Mouse (Mus musculus) monocyte, adult 2 months (primary cell): ENCODE data around the gene Smarca1.

ENCODE experiments used
- DNase-seq, 2 experiments: peaks; one replicate each; pipeline ENCODE4 v3.0.0; 2022; ENCODE audit warnings: low spot score in 2 of 2, low read depth in 1 of 2

Smarca1 gene

DNA sequence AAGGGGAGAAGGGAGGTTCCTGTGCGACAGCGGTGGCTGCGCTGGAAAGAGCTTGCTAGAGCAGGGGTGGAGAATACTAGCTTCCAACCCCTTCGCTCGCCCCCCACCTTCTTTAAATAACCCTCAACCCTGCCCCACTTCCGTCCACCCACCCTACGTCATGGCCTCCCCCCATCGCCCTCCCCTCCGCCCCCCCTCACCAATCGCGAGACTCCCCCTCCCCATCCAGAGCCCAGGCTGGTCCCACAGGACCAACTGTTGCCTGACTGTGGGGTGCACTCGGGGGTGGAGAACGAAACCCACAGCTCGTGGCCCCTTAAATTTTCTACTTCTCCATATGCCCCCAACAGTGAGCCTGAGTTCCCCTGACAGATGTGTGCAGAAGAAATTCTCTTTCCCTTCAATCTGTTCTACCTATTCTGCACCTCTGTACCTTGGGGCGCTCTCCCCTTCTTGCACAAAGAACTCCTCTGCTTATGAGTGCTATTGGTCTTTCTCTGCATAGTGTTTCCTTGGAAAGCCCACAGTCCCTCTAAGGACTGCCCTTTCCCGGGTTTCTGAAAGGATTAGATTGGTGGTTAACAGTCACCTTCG is at the start of gene Smarca1:
Smarca1 (minus strand) TSS at position 544 of the 594 bp plus-strand sequence.
- no peak for DNase-seq

DNA sequence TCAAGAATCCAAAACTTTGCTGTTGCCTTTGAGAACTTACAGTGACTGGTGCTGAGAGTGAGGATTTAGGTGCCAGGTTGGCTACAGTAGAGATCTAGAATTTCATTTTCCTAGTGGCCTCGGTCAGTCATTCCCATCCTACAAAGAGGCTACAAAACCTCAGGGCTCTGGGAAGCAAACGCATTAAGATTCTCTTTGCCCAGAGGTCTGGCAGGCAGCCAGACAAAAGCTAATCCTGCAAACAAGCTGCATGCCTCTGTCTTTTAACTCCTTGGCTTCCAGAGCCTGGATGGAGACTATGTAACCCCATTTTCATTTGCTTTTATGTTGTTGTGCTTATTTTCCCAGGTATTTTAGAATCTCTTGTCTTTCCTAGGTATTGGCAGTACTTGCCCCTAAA is 45.0 kb upstream of the Smarca1 start:
- no peak for DNase-seq

DNA sequence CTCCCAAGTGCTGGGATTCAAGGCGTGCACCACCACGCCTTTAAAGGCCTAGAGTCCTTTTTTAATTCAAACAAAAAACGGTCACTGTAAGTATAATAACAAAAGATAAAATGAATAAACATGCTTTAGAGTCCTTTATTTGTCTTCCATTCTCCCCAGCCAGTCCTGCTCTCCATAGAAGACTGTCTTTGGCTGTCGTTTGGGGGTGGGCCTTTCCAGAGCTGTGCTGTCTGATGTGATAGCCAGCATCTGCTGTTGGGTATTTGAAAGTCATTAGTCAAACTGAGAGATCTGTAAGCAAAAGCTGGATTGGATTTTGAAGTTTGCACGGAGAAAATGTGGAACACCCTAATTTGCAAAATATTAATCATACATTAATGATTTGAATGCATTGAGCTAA is 44.1 kb upstream of the Smarca1 start:
- no peak for DNase-seq

DNA sequence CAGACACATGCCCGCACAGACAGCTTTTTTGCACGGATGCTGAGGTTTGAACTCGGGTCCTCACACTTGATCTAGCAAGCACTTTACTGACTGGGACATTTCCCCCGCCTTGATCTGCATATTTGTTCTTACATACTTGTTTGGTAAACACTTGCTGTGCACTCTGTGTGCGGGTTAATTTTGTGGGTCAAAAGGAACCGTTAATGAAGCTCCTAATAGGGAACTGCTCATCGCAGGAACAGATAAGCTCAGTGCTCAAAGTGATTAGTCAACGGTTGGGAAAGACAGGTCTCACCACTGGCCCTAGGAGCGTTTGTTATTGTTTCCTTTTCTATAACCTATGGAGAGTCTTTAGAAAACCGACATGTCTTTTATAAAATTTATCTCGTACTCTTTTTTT is 41.6 kb upstream of the Smarca1 start:
- no peak for DNase-seq

DNA sequence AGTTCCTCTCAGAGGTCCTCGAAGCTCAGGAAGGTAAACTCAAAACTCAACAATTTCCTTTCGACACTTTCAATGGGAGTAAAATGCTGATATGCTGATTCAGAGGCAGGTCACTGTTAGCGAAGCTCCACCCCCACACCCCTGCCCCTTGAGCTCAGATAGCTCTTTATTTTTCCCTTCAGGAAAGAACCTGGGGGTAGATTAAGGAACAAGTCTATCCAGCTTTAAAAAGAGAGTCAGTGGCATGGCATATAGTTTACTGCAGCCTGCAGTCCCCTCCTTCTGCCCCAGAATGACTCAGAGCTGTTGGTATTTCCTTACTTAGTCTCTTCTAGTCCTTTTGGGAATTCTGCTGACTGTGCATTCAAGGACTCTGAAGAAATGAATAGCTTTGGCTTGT is 37.7 kb upstream of the Smarca1 start:
- DNase-seq: no peak

DNA sequence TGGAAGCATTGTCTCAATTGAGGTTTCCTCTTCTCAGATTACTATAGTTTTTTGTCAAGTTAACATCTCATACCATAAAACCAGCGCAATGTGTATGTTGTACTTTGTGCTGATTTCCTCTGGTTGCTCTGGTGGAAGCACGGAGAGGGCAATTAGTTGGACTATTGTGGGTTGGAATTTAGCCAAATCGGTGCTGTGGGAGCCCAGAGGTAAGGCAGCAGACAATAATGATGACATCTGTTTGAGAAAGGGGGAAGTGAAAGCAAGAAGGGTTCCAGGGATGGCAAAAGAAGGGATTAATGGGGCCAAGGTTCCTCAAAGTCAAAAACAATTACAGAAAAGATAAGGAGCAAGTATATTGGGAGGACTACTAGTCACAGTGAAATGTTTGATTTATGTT is 35.2 kb upstream of the Smarca1 start:
- no peak for DNase-seq

DNA sequence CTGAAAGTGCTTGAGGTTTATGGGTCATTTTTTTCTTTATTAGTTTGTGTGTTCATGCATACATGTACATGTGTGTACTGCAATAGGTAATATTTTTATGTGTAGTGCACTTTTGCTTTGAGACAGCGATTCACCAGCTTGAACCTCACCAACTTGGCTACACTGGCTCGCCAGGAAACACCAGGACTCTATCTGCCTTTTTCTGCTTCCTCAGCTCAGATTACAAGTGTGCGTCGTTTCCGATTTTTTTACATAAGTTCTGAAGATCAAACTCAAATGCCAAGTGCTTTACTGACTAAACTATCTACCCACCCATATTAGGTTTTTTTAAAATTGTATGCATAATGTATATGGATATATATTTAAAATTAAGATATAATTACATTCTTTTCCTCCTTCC is 27.8 kb upstream of the Smarca1 start:
- no peak for DNase-seq

DNA sequence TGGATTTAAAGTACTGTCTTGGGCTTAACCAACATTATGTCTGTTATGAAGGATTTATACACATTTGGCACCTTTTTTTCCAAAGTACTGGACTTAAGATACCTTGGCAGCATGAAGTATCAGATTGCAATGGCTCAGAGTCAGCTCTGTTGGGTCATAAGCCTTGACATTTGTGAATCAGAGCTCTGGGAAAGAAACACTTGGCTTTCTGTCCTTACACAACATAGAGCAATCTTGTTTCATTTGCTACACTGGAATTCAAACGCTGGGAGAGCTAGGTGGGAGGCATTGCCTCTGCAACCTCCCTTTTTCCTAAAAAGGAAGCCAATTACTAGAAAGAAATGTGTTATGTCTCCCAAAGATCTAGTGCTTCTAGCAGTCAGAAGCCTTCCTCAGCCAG is 24.1 kb upstream of the Smarca1 start:
- DNase-seq: no peak

DNA sequence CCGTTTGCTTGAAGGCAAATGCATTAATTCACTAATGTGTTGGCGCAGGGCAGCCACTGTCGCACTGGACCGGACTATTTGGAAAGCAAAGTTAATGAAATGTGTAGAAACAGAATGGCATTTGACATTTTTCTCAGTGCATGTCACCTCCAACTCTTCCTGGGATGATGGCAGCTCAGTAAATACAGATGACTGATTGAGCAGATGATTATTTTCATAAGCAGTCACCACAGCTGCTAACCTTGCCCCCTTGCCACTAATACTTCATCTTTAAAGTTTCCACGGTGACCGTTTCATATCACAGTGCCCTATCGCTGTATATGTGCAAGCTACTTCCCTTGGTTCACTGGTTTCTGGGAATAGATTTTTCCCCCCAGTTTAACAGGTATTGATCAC is 20.8 kb upstream of the Smarca1 start:
- DNase-seq: no peak

DNA sequence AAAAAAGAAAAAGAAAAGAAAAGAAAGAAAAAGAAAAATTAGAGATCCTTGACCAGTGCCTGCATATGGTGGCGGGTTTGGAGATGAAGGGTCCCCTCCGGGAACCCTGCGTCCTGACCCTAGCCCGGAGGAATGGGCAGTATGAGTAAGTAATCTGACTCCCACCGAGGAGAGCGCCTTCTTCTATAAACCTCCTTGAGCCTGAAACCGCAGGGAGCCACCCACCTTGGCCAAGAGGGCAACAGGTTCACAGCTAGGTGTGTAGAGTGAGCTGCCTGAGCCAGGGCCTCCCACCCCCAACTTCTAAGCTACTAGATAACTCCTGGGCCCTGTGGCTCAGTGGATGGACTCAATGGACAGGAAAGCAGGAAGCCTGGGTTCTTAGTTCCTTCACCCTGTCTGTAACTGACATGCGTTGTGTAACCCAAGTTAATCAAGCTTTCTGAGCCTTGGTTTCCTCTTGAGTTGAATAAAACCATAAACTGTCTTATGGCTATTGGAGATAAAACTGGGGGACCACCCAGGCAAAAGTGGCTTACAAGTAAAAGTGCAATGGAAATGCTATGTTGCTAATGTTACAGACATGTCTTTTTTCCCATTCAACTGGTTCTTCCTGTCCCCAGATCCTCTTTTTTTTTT is 20.2 kb upstream of the Smarca1 start:
- DNase-seq: no peak

DNA sequence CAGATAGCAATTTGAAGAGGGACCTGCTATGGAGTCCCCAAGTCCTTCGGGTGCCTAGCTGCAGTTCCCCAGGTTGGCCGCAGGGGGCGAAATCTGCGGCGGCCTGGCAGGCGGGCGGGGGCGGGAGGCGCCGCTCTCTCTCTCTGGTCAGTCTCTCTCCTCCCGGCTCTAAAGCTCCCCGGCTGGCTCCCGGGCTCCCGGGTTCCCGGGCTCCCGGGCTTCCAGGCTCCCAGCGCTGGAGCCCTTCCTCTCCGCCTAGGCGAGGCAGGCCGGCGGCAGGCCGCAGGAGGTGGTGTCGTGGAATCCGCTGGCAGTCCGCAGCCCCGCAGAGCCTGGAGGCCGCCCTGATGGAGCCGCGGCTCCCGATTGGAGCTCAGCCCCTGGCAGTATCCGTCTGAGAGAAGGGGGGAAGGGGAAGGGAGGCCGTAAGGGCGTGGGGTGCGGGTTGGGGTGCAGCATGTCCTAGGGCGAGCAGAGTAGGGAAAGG is 19.6 kb upstream of the Smarca1 start, which contains the start of gene Ocrl:
Ocrl (plus strand) TSS at position 82 of the 487 bp plus-strand sequence.
- DNase-seq: peak in 1 of 2 experiments; percentile 48

DNA sequence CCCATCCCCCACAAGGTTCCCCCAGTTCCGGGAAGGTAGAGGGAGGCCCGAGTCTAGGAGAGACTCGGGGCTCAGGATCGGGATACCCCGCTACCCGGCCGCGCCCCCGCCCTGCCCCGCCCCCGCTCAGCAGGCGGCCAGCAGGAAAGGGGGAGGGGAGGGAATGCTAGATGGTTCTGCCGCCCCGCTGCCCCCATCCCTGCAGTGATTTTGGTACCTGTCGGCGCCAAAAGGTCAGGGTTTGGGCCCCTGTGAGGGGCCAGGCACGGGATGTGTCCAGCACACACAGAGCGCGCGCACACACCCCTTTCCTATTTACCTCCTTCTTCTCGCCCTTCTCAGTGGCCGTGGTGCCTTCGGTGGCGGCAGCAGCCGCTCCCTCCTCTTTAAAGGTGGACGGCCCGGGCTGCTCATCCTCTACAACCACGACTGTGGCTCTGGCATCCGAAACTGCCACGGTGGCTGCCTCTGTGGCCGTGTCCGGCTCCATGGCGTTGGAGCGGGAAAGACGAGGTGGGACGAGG is 805 bp downstream of the Smarca1 start:
- DNase-seq: no peak

DNA sequence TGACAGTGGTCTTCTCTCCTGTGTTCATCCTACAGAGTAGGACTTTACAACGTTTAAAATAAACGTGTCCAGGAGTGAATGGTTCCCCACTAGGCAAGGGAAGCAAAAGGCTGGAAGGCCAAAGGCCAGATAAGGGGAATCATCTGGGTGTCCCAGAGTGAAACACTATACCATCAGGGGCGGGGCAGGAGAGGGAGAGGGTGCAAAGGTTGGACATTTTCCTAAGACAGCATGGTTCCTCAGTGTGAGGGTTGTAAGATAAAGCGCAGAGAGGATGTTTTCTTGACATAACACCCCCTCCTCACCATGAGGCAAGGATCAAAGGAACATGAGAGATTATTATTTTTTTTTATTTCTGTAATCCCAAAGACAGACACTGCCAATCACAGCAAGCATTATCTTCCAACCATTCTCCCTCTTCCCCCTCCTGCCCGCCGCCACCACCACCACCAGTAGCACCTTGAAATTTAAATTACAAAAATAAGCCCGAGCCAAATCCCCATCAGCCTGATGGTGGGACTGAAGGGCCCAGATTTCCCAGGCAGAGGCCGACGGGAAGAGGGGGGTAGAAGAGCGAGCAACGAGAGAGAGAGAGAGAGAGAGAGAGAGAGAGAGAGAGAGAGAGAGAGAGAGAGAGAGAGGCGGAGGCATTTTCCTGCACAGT is 1.4 kb downstream of the Smarca1 start:
- DNase-seq: no peak

DNA sequence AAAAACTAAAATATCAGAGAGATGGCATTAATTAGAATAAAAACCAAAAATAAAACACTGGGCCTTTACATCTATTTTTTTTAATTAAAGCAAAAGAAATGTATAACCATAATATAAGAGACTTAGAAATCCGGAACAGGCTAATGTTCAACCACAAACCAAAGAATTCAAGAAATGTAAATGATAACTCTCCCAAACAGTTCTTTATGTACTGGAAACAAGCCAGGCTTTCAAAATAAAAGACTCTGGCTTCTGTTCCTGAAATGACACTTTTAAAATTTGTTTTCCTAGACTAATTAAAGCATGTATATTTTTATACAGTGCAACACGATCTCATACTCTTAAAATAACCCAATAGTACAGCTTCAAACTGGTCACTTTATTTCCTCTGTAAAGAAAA is 5.4 kb downstream of the Smarca1 start:
- no peak for DNase-seq

DNA sequence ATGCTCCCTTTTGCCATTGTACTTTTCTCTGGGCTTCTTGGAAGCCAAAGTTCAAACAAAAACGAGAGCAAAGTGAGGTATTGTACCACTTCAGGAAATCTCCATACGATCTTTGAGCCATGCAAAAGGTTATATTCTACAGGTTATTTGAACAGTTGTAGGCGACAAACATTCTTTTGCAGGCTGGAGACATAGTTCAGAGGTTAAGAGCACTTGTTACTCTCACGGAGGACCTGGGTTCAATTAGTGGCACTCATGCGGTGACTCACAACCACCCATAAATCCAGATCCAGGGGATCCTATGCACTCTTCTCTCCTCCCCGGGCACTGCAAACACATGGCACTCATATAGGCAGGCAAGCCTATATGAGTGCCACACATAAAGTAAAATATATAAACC is 10.0 kb downstream of the Smarca1 start:
- DNase-seq: no peak

DNA sequence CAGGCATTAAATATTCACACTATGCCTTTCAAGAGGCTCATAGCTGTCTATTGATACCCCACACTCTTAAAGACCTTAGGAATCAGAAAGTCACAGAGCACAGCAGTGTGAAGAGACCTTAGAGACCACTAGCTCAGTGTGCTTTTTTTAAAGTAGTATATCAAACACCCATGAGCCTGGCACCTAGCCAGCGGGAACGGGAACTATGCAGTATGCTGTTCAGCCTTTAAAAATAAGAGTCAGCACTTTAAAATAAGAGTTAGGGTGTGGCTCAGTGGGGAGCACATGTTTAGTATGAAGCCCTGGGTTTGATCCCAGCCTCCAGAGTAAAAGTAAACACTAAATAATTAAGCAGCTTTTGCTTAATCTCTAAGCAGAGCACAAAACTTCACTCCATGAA is 12.7 kb downstream of the Smarca1 start:
- no peak for DNase-seq

DNA sequence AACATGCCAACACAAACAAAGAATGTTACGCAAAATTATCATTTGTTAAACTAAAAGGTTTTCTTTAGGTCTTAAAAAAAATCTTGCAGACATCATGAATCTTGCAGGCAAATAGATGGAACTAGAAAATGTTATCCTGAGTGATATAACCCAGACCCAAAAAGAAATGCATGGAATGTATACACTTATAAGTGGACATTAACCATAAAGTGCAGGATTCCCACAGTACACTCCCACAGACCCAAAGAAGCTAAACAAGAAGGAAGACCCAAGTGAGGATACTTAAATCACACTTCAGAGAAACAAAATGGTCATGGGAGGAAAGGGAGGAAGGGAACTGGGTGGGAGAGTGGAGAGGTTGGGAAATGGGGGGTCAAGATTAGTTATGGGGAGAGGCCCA is 34.2 kb downstream of the Smarca1 start:
- DNase-seq: no peak

DNA sequence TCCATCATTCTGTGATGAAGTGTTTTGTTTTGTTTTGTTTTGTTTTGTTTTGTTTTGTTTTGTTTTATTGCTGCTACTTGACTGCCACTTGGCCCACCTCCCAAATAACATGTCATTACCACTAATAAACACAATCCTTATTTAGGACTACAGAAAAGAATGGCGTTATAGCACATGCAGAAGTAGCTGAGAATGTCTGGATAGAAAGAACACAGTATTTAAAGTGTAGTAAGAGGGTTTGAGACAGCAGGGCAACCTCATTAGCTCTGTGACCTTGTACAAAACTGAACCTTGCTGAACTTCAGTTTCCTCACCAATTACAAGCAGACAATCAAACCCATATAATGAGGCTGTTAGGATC is 57.0 kb downstream of the Smarca1 start:
- DNase-seq: no peak

DNA sequence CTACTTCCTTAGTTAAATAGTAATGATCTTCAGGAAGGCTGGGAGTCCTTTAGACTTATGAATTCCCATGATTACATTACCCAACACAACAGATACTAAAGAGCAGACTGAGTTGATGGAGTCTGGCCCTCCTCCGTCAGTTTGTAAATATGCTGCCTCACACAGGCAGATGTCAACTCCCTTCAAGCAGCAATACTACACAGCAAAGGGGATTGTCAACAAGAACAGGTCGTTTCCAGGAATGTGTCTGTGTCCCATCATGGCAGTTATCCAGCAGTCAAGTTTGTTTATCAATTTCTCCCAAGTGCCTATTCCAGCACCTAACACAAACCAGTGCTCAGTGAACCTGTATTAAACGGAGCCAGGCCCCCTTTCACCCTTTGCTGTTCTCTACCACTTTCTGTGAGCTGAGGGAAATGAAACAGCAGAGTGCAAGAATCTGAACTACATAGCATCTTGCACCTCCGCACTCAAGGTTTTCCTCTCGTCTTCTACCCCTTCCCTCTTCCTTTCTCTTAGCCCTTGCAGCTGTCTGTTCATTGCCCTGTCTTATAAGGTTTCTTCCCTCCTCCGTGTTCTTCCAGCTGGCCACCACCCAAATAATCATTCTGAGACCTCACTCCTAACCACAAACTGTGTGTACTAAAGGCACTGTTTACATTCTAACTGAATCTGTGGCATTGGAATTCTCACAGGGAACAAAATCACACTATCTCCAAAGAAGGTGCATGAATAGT is 57.5 kb downstream of the Smarca1 start:
- DNase-seq: no peak

DNA sequence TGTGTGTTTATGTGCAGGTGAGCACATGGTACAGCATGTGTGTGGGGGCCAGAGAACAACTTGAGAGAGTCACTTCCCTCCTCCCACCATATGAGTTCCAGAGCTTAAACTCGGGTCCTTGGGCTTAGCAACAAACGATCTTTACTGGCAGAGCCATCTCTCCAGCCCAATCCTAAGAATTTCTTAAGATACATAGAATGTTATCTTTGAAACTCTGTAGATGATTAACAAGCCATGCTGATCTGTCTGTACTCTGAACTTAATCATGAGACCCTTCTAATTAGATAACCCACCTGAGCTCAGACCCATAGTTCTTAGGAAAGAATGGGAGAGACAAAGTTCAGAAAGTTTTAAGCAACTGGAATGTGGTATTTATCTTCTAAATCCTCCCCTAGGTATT is 59.3 kb downstream of the Smarca1 start:
- DNase-seq: no peak

DNA sequence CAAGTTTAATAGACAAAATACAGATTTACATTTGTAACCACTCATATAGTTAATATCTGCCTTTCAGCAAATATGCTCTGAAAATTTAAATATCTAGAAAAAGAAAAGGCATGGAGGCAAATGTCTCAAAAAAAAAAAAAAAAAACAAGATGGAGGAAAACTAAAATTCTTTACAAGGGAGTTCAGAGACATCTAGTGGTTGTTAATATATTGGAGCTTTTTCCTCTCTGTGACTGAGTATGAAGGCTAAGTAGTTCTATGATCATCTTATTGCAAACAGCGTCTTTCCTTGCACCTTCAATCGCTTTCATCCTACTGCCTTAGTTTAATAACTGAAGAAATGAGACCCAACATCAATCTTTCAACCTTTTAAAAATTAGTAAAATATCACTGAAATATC is 72.2 kb downstream of the Smarca1 start:
- DNase-seq: no peak

DNA sequence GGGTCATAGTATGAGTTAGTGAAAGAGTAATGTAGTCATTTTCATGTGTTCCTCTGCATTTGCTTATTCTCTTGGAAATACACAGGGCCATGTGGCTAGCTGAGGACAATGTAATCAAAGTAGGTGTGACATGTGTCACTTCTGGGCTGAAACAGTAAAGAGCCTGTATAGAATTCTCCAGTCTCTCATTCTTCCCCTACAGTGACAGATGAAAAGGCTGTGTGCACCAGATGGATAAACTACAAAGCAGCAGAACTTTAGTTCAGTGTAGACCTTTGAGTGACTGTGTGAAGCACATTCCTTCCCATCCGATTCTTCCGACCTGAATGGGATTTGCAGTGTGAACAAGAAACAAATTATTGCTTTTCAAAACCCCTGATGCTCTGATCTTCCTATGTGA is 84.1 kb downstream of the Smarca1 start:
- DNase-seq: no peak
